Mouse (Mus musculus) ES-CJ7 (cell line): ENCODE measurements around the gene Ddx50.
A peak's percentile ranks its signal among the peaks of the same experiment; 100 is the strongest.
"Not testable (repeated sequence)": the region's sequence is repeated elsewhere in the genome, so short reads cannot be mapped to it uniquely, and the experiment has no call there.

Source experiments
- DNase-seq: peaks from one replicate; pipeline ENCODE4 v3.0.0; 2011; ENCODE audit warnings: low read depth, low spot score

The Ddx50 gene

DNA sequence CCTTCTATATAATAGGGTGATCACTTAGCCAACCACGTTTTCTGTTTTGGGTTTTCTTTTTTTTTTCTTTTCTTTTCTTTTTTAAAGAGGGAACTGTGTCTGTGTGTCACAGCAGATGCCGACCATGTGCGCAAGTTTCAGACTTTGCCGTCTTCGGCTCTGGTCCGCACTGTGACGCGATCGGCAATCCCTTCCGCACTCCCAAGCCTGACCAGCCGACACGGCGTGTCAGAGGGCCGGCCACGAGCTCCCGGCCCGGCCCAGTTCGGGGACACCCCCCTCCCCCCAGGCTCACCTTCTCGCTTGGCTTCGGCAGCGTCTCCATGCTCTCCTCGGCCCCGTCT, 49.2 kb downstream of the Ddx50 start:
- DNase-seq = no peak

DNA sequence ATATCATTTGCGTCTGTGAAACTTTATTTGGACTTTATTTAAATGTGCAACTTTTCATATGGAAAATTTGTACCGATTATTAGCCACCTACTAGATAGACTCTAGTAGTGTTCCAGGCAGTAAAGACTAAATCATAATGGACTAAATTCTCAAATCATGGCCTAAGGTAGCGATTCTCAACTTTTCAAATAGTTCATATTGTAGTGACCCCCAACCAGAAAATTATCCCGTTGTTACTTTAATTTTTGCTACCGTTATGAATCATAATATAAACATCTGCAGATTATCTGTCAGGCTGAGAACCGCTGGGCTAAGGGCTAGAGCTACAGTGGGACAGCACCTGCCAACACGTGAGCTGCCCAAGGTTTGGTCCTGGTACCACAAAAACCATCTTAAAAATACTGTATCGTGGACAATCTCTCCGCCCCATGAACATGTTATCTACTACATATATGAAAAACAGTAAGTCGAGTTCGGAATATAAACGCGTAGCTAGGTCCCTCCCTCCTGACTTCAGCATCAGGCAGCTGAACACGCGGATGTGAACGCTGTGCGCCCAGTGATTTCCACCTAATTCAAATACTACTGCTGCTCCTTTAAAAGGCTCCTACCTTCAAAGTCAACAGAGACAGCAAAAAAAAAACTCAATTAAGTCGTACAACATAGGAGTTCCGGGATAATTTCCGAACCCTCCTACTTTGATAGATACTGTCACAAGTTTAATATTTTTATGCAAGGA, 49.8 kb downstream of the Ddx50 start:
- DNase-seq = no peak

DNA sequence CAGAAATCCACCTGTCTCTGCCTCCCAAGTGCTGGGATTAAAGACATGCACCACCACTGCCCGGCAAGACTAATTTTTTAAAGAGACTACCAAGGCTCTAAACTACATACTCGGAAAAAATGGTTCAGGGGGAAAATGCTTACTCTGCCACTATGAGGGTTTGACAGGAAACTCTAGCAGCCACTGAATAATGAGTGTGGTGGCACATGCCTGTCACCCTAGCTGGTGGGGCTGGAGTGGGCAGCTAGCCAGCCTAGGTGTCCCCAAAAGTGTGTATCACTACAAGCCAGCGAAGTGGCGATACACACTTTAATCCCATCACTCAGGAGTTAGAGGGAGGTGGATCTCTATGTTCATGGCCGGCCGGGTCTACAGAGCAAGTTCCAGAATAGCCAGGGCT, 51.0 kb downstream of the Ddx50 start:
- DNase-seq = no peak

DNA sequence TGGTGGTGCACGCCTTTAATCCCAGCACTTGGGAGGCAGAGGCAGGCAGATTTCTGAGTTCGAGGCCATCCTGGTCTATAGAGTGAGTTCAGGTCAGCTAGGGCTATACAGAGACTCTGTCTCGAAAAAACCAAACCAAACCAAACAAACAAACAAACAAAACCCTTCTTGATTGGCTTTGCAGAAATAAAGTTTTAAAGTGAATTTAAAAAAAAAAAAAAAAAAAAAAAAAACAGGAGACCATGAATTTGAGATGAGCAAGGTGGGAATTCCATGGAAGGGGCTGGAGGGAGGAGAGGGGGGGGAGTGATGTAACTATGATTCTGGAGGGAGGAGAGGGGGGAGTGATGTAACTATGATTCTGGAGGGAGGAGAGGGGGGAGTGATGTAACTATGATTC, 51.7 kb downstream of the Ddx50 start:
- DNase-seq = not testable (repeated sequence)

DNA sequence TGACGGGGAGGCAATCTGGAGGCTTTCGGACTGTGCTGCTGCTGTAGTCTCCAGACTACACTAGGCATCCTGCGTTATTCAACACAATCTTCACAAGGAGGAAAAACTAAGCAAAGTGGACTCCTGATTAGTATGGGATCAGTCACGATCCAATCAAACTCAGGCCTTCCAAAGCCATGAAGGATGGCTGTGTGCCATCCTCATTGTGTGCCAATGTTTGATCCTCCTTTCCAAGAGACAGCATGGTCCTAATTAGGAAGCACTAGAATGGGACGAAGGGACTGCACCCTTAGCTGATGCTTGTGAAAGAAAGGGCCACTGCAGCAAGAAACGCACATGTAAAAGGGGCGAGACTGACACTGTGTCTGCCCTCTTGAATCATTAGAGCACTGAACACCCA, 58.5 kb downstream of the Ddx50 start:
- no peak for DNase-seq

DNA sequence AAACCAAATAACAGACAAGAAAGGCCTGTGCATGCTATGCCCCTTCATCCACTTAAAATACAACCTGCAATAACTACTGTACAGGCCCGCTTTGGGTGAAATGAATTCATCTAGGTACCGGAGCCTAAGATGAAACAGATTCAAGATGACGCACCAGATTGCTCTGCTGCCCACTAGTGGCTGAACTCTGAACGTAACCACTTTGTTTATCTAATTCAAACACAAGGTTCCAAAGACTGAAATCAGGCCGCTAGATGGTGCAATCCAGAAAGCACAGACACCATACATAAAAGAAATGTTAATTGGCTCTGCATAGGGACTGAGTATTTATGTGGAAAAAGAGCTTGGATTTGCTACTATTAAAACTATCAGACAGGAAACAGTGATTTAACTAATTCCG, 60.8 kb downstream of the Ddx50 start:
- peak; percentile 94 for DNase-seq

DNA sequence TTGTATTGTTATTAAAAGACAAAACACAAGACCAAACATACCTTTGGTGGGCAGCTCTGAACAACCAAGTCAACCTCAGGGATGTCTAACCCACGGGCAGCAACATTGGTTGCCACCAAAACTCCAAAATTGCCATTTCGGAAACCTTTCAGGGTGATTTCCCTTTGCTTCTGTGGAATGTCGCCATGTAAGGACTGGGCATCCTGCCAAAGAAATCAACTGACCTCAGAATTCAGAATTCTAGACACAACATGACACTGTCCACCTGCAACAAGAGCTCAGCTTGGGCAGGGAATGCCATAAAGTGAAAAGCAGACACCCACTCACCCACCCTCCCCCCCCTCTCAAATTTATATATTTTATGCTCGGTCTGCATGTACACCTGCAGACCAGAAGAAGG, 62.4 kb downstream of the Ddx50 start:
- DNase-seq = no peak

DNA sequence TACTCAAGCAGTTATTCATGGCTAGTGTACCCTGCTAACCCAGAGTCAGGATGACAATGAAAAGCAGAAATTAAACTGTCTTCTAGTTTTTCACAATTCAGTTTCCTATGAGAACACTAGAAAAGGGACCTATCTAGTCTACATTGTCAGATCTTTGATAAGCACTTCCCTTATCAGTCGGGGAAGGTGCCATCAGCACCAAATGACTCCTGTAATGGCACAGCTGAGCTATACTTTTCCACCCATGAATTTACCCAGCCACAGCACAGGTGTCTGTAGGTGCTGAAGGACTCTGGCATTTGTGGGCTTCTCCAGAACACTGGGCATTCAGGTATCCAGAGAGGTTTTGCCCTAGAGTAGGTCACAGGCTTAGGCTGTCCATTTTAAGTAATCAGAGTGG, 67.8 kb downstream of the Ddx50 start:
- no peak for DNase-seq

DNA sequence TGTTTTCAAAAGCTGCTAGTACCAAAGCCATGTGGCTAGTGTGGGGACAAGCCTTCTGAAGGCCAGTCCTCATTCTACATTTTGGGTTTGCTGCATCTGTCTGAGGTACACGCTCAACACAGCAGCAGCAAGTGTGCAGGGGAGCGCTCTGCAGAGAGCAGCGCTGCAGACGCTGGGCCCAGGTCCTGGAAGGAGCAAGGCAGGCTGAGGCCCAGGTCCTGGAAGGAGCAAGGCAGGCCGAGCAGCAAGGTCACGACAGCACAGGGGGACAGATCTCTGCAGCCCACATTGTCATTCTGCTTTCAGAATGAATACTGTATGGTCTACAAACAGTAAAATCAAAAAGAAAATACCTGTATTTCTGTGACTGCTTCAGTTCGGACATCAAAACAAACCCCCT, 68.3 kb downstream of the Ddx50 start:
- no peak for DNase-seq

DNA sequence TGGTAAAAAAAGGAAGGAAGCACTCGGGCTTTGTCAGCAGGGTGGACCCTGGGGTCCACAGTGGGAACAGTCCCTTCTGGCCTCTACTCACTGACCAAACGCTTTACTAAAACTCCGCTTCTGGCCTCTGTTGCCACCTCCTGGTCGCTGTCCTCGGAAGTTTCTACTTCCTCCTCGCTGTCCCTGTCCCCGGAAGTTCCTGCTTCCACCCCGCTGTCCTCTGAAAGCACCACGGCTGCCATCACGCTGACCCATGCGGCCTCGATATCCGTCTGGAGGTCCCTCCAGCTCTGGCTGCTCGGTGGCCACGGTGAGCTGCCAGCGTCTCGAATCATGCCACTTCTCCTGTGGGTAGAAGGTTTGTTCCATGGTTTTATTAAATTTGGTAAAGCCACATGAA, 68.8 kb downstream of the Ddx50 start:
- no peak for DNase-seq

DNA sequence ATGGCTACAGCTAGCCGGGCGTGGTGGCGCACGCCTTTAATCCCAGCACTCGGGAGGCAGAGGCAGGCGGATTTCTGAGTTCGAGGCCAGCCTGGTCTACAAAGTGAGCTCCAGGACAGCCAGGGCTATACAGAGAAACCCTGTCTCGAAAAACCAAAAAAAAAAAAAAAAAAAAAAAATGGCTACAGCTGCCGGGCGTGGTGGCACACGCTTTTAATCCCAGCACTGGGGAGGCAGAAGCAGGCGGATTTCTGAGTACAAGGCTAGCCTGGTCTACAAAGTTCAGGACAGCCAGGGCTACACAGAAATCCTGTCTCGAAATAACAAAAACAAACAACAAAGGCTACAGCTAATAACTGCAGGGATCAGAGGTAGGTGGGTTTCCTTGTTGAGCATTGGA, 71.9 kb downstream of the Ddx50 start:
- DNase-seq = not testable (repeated sequence)

DNA sequence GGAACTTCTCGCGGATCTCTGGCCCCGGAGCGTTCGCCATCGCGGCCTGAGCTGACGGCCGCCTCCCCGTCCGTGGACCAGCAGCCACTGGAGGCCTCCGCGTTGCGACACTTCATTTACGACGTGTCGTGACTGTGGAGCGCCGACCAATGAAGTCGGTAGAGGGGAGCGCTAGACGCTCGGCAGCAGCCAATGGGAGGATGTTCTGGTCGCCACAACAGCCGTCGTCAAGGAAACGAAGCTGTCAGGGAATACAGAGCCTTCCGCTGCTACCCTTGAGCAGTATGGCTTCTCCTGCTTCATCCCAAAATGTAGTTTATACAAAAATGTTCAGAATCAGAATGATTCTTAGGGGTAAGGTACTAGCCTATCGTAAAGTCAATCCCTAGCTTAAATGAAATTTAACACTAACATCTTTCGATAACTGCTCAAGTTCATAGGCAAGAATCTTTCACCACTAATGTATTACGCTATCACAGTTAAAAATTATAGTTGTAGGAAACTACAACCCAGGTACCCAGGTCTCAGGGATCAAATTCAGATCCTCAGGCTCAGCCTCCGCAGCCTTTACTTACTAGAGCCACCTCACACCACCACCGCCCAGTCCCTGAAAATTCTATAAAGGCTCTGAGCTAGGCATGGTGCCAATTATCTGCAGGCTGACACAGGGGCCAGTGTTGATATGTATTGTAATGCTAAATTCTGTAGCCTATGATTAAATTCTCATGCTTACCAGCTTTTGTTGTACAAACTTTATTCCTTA, 72.5 kb downstream of the Ddx50 start, which contains the start of gene Kif1bp:
Gene Kif1bp (minus strand): TSS at position 120 of the 763 bp plus-strand sequence.
- DNase-seq = peak; percentile 99

DNA sequence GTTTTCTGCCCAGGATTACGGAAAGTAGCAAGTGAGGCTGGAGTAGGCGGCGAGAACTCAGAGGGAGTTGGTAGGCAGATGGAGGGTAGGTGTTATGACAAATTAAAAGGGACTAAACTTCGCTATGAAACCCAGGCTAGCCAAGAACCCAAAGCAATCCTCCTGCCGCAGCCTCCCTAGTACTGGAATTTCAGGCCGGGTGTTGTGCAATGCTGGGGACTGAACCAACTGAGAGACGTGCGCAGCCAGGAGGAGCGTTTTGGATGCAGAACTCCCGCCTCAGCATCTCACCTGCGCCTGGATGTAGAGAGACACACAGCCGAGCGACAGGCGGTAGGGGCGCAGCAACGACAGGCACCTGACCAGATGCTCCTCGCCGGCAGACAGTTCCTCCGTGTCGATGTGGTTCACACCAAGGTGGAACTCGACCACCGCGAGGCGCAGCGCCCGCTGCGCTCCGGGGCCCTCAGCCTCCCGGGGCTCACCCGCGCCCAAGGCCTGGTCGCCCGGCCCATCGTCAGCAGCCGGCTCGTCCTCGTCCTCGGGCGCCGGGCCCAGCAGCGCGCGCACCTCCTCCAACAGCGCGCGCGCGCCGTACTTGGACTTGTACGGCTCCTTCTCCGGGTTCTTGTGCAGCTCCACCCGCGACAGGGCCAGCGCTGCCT, 73.2 kb downstream of the Ddx50 start:
- DNase-seq = peak; percentile 59

DNA sequence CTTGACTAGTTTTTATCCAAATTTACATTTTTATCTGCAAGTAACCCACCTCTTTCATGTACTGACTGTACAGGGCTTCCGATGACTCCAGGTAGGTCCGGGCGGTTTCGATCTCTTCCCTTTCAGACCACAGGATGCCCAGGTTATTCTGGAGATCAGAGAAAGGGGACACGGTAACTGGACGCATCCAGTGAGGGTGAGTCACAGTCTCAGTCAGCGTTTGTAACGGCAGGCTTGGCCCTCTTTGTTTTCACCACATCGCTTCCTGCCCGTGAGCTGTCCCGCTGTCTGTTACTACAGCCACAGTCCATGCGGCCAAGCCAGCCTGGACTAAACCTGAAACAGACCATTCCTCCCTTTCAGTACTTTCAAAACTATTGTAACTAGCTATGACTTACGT, 76.0 kb downstream of the Ddx50 start:
- no peak for DNase-seq

DNA sequence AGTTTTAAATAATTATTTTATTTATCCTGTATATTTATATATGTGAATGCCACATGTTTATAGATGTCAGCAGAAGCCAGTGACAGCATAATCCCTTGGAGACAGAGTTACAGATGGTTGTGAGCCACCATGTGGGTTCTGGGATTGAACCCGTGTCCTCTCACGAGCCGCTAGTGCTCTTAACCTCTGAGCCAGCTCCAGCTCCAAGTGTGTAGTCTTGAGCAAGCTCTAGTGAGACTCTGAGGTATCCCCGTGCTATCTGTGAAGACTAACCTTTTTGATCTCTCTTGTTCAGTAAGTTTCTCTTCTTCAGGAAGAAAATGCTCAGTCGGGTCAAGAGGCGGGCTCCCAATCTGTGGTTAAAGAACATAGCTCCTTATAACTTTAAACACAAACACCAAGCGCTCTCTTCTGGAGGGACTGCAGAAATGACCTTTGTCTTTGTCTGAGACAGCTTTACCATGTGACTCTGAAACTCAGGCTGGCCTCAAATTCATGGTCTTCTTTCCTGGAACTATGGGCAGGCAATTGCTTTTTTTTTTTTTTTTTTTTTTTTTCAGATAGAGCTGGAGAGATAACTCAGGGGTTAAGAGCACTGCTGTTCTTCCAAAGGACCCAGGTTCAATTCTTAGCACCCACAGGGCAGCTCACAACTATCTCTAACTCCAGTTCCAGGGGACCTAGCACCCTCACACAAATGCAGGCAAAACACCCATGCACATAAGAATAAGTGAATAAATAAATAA, 80.7 kb downstream of the Ddx50 start:
- DNase-seq = no peak

DNA sequence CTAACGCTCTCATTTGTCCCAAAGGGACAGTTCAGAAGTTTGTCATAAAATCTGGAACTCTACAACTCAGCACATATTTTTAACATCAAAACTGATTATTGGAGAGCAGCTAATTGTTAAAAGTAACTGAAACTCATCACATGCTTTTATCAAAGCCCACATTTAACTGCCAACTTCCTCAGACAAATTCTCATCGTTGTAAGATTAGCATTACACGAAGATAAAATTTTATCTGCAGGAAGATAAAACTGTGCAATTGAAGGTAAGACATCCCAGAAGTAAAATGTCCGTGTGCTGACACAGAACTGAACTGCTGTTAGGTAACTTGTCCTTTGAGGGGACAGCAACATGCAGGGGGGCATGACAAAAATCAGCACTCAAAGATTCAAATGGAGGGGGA, 82.2 kb downstream of the Ddx50 start:
- no peak for DNase-seq
